Mouse (Mus musculus) forebrain, embryonic 10.5 days (tissue): ENCODE results near the gene Il10. TPM values are rescaled to one million over a fixed set of nuclear protein-coding genes. Genes with fewer than 3 reads are reported as not detected.

ENCODE experiments used
- DNase-seq: peaks from one replicate; pipeline ENCODE4 v3.0.0-alpha.2; 2017; ENCODE audit warnings: low spot score; ENCODE audit errors: extremely low spot score
- H3K27ac ChIP-seq: fragments of 300-500 bp; sonication (generic); 2 replicates; pipeline ENCODE4 v1.5.1; 2016; ENCODE audit warnings: mild to moderate bottlenecking
- H3K27me3 ChIP-seq: fragments of 300-500 bp; sonication (generic); 2 replicates; pipeline ENCODE4 v1.6.1; 2016; ENCODE audit warnings: mild to moderate bottlenecking; ENCODE audit not compliant: poor library complexity, severe bottlenecking
- H3K36me3 ChIP-seq: fragments of 300-500 bp; sonication (generic); replicated peaks from 2 replicates; pipeline ENCODE4 v1.6.1; 2016; ENCODE audit warnings: mild to moderate bottlenecking, moderate library complexity
- H3K4me1 ChIP-seq: fragments of 300-500 bp; sonication (generic); 2 replicates; pipeline ENCODE4 v1.6.1; 2016
- H3K4me3 ChIP-seq: fragments of 300-500 bp; sonication (generic); 2 replicates; pipeline ENCODE4 v1.5.1; 2016; ENCODE audit warnings: mild to moderate bottlenecking, moderate library complexity
- H3K9me3 ChIP-seq: fragments of 300-500 bp; sonication (generic); 2 replicates; pipeline ENCODE4 v1.6.1; 2016; ENCODE audit warnings: mild to moderate bottlenecking, moderate library complexity
- WGBS: fragments of 180-500 bp; shearing (Covaris S2); methylation state at CpG from one replicate; pipeline ENCODE4 v1.1.7; 2016; 5-methylcytosine and 5-hydroxymethylcytosine counted together
- polyA plus RNA-seq: library from polyadenylated mRNA; unstranded; fragments of >200 nt; fragmentation: Nextera tagmentation; extraction: Ambion mirVana; gene quantifications from 2 replicates; pipeline ENCODE4 v1.2.1, GENCODE M21; 2016

Il10 gene
- not detected in 2 replicates for polyA plus RNA-seq

DNA sequence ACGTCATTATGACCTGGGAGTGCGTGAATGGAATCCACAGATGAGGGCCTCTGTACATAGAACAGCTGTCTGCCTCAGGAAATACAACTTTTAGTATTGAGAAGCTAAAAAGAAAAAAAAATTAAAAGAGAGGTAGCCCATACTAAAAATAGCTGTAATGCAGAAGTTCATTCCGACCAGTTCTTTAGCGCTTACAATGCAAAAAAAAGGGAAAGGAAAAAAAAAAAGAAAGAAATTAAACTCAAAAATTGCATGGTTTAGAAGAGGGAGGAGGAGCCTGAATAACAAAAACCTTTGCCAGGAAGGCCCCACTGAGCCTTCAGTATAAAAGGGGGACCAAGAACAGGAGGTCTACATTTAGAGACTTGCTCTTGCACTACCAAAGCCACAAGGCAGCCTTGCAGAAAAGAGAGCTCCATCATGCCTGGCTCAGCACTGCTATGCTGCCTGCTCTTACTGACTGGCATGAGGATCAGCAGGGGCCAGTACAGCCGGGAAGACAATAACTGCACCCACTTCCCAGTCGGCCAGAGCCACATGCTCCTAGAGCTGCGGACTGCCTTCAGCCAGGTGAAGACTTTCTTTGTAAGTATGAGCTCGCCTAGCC is at the start of gene Il10:
TSS of gene Il10 (plus strand) at position 354 of the 607 bp plus-strand sequence.
- H3K4me3 ChIP-seq: no peak within 1 kb of the TSS
- H3K27ac ChIP-seq: no peak within 1 kb of the TSS
- 0 out of 2 replicates have a peak, but pooled peaks cover 7% of the 10 kb centered on the region for H3K27me3 ChIP-seq
- DNase-seq: no peak
- no peaks in the 10 kb centered on the region for H3K36me3 ChIP-seq
- 82% methylated on average over 8 of the region's 8 CpGs for WGBS
- H3K4me1 ChIP-seq: no peaks in the 10 kb centered on the region
- H3K9me3 ChIP-seq: no peaks in the 10 kb centered on the region

- peak; percentile 49 for DNase-seq
- WGBS: 59% methylated on average over 1 of the region's 1 CpGs
These were observed 40.2 kb upstream of the Il10 start for GRCm38 (mm10) chr1:130979455-130979854.

DNA sequence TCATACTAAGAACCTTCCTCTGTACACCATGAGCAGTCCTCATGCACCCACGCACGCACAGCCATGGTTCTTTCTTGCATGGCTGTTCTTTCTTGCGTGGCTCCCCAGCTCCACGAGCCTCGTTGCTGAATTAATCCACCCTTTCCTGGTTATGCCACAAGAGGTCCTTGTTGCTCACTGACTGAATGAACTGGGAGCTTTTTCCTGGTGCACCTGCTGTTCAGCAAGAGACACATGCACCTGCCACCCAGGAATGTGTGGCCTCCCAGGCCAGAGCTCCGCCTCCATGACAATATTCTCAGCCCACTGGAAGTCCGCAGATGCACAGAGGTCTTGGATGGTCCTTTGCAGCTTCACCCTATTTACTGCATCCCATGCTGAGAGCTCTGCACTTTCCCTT is 35.2 kb upstream of the Il10 start:
- no peak overlapping the region for H3K27ac ChIP-seq
- no peaks in the 10 kb centered on the region for H3K36me3 ChIP-seq
- 54% methylated on average over 7 of the region's 7 CpGs for WGBS
- H3K27me3 ChIP-seq: no peaks in the 10 kb centered on the region
- H3K9me3 ChIP-seq: no peaks in the 10 kb centered on the region
- H3K4me1 ChIP-seq: 0 out of 2 replicates have a peak, but pooled peaks cover 2% of the 10 kb centered on the region
- DNase-seq: no peak
- H3K4me3 ChIP-seq: no peak overlapping the region

More at GRCm38 (mm10) chr1:130979455-130979854, 40.2 kb upstream of the Il10 start:
- Histone ChIP-seq H3K4me3 (no peak overlapping the region), H3K4me1 (0 out of 2 replicates have a peak, but pooled peaks cover 1% of the 10 kb centered on the region), H3K9me3 (no peaks in the 10 kb centered on the region), H3K27ac (no peak overlapping the region), H3K27me3 (no peaks in the 10 kb centered on the region), H3K36me3 (no peaks in the 10 kb centered on the region)

DNA sequence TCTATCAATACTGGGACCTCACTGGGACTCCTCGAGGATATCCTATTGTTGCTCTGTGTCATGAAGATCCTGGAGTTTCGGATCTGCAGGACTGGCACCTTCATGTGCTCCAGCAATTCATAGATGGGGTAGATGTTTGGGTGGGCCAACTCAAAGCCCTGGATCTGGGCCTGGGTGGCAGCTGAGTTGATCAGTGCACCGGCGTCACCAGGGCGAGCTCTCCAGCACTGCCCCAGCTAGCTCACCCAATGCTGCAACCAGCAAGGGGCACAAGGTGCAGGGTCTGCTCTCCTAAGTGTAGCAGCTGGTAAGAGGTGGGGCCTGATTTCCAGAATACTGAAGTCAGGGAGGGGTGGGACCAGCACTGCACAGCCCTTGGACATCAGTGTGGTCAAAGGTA is 32.6 kb upstream of the Il10 start:
- Histone ChIP-seq H3K4me3 (no peak overlapping the region), H3K27ac (no peak overlapping the region), H3K36me3 (no peaks in the 10 kb centered on the region), H3K27me3 (no peaks in the 10 kb centered on the region), H3K9me3 (no peaks in the 10 kb centered on the region), H3K4me1 (0 out of 2 replicates have a peak, but pooled peaks cover 2% of the 10 kb centered on the region)
- no peak for DNase-seq
- WGBS: 90% methylated on average over 5 of the region's 5 CpGs

DNA sequence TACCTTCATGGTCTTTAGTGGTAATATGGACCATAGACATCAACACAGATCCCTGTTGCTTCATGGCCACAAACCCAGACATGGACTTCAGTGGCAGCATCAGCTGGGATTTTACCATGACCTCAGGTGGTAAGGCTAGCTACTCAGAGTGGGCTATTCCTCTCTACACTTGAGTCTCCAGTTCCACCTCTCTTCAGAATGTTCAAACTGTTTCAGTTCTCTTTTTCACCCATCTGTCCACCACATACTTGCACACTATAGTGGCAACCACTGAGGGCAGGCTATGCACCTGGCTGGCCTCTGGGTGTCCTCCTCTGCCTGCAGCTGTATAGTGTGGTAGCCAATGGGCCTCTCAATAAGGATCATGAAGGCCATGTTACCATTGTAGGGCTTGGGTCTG is 32.2 kb upstream of the Il10 start:
- Histone ChIP-seq H3K9me3 (no peaks in the 10 kb centered on the region), H3K27ac (no peak overlapping the region), H3K36me3 (no peaks in the 10 kb centered on the region), H3K4me3 (no peak overlapping the region), H3K27me3 (no peaks in the 10 kb centered on the region), H3K4me1 (0 out of 2 replicates have a peak, but pooled peaks cover 2% of the 10 kb centered on the region)
- no peak for DNase-seq

DNA sequence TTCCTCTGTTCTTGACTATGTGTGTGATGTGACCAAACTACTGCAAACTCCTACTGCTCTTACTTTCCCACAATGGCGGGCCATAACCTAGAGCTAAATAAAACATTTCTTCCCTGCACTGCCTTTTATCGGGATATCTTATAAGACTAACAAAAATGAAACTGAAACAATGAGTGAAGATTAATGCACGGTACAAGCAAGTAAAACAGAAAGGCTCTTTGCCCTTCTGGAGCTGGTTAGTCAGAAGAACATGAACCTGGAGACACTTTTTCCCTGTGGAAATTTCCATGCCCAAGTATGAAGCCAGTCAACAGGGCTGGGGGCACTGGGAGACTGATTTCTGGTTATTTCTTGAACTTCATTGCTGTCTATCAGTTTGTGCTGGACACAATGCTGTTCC is 30.3 kb upstream of the Il10 start:
- no peaks in the 10 kb centered on the region for H3K27me3 ChIP-seq
- 0 out of 2 replicates have a peak, but pooled peaks cover 2% of the 10 kb centered on the region for H3K4me1 ChIP-seq
- no peak for DNase-seq
- WGBS: 87% methylated on average over 3 of the region's 3 CpGs
- no peaks in the 10 kb centered on the region for H3K36me3 ChIP-seq
- H3K9me3 ChIP-seq: no peaks in the 10 kb centered on the region
- H3K27ac ChIP-seq: no peak overlapping the region
- H3K4me3 ChIP-seq: no peak overlapping the region

DNA sequence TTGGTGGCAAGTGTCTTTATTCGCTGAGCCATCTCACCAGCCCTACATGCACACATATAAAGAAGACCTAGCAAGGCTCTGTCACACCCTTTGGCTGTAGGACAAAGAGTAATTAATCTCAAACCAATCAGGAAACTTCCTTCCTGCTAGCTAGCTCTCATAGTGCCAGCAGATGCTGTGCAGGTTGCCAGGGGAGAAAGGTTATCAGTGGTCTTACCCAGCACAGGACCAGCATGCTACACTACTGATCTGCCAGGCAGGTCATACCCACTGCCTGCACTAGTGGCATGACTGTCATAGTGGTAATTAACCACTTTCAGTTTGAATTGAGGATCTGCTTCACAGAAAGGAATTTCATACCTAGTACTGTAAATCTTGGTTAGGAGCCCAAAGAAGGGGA is 29.2 kb upstream of the Il10 start:
- Histone ChIP-seq H3K4me3 (no peak overlapping the region), H3K27me3 (no peaks in the 10 kb centered on the region), H3K9me3 (no peaks in the 10 kb centered on the region), H3K4me1 (no peaks in the 10 kb centered on the region), H3K36me3 (no peaks in the 10 kb centered on the region), H3K27ac (no peak overlapping the region)
- no peak for DNase-seq
- 90% methylated on average over 1 of the region's 1 CpGs for WGBS

GRCm38 (mm10) chr1:130993574-130994154 is 26.0 kb upstream of the Il10 start:
- Histone ChIP-seq H3K36me3 (no peaks in the 10 kb centered on the region), H3K27ac (no peak overlapping the region), H3K9me3 (no peaks in the 10 kb centered on the region), H3K4me1 (no peaks in the 10 kb centered on the region), H3K4me3 (no peak overlapping the region), H3K27me3 (no peaks in the 10 kb centered on the region)
- WGBS: 86% methylated on average over 9 of the region's 9 CpGs
- no peak for DNase-seq

- no peaks in the 10 kb centered on the region for H3K27me3 ChIP-seq
- H3K36me3 ChIP-seq: no peaks in the 10 kb centered on the region
- WGBS: 69% methylated on average over 1 of the region's 1 CpGs
- H3K4me1 ChIP-seq: no peaks in the 10 kb centered on the region
- no peak for DNase-seq
- H3K27ac ChIP-seq: no peak overlapping the region
- no peaks in the 10 kb centered on the region for H3K9me3 ChIP-seq
- no peak overlapping the region for H3K4me3 ChIP-seq
These were observed 24.1 kb upstream of the Il10 start for GRCm38 (mm10) chr1:130995515-130995914.

DNA sequence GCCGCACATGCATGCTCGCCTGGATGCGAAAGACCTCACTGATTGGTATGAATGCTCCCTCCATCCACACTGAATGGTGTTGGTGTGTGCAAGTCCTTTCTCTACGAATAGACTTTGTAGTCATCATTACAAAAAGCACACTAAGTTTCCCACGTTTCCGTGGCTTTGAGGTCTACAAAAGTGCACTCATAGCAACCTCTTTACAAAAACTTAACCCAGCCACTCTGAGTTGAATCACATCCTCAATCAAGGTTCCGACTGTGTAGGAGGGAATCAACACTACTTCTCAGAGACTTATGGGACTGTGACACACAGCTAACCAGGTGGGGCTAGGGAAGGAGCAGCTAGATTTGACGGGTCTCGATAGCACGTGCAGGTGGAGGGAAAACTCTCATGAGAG is 23.3 kb upstream of the Il10 start:
- Histone ChIP-seq H3K27ac (no peak overlapping the region), H3K36me3 (no peaks in the 10 kb centered on the region), H3K4me3 (no peak overlapping the region), H3K27me3 (no peaks in the 10 kb centered on the region), H3K9me3 (no peaks in the 10 kb centered on the region), H3K4me1 (no peaks in the 10 kb centered on the region)
- no peak for DNase-seq
- WGBS: 93% methylated on average over 10 of the region's 10 CpGs

GRCm38 (mm10) chr1:130997441-130997840 is 22.2 kb upstream of the Il10 start:
- no peak for DNase-seq
- 86% methylated on average over 4 of the region's 4 CpGs for WGBS
- Histone ChIP-seq H3K4me3 (no peak overlapping the region), H3K27me3 (no peaks in the 10 kb centered on the region), H3K9me3 (no peaks in the 10 kb centered on the region), H3K36me3 (no peaks in the 10 kb centered on the region), H3K4me1 (no peaks in the 10 kb centered on the region), H3K27ac (no peak overlapping the region)

DNA sequence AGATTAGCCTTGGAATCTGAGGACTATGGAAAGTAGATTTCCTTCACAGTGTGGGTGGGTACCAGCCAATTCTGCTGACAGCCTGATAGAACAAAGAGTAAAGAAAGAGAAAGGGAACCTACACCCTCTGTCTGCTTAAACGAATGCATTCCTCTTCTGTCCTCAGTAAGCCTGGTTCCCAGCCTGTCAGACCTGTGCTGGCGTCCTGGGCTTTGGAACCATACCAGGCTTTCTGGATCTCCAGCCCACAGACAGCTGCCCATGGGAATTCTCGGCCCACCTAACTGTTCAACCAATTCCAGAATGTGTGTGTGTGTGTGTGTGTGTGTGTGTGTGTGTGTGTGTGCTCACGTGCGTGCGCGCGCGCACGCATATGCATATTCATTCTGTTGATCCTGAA is 21.3 kb upstream of the Il10 start:
- Histone ChIP-seq H3K4me3 (no peak overlapping the region), H3K27ac (no peak overlapping the region), H3K9me3 (no peaks in the 10 kb centered on the region), H3K36me3 (no peaks in the 10 kb centered on the region), H3K27me3 (no peaks in the 10 kb centered on the region), H3K4me1 (peaks cover 4% of the 10 kb centered on the region)
- no peak for DNase-seq
- WGBS: 90% methylated on average over 10 of the region's 10 CpGs

- Histone ChIP-seq H3K27me3 (no peaks in the 10 kb centered on the region), H3K27ac (no peak overlapping the region), H3K4me1 (peaks cover 12% of the 10 kb centered on the region), H3K9me3 (no peaks in the 10 kb centered on the region), H3K36me3 (no peaks in the 10 kb centered on the region), H3K4me3 (no peak overlapping the region)
- no peak for DNase-seq
- WGBS: 88% methylated on average over 4 of the region's 4 CpGs
These were observed 19.9 kb upstream of the Il10 start for GRCm38 (mm10) chr1:130999708-131000107.
